Mouse (Mus musculus): ENCODE measurements around the gene 1700088E04Rik. TPM values are rescaled to one million over a fixed set of nuclear protein-coding genes. Genes with fewer than 3 reads are reported as not detected.
A peak's percentile ranks its signal among the peaks of the same experiment; 100 is the strongest.

1700088E04Rik gene
- 3.7 and 4.0 TPM in 2 replicates for polyA plus RNA-seq (2012; rRNA removed)

- DNase-seq (ENCODE audit: low spot score), result peak; percentile 87
These were observed at the start of gene 1700088E04Rik, which contains the start of gene Polr2f for GRCm38 (mm10) chr15:79140866-79141565. Gene 1700088E04Rik (minus strand): TSS chr15:79141253. Gene Polr2f (plus strand): TSS chr15:79141009.

- DNase-seq (ENCODE audit: low spot score), result no peak
These were observed 46.8 kb upstream of the 1700088E04Rik start for GRCm38 (mm10) chr15:79187819-79188218.

DNA sequence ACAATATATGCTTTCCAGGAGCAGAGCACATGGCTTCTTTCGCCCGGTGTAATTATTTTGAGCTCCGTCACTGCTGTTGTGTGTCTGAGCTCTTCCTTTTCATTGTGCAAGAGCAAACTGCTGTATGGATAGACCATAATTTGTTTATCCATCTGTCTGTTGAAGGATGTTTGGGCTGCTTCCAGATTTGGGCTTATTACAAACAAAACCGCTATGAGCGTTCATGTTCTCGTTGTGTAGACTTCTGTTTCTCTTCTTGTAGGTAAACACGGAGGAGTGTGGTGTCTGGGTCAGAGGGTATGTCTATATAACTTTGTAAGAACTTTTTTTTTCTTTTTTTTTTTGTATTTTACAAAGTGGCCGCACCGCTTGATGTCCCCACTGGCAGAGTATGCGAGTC, 44.2 kb upstream of the 1700088E04Rik start:
- no peak for DNase-seq (ENCODE audit: low spot score)

- no peak for DNase-seq (ENCODE audit: low spot score)
These were observed 35.9 kb upstream of the 1700088E04Rik start for GRCm38 (mm10) chr15:79176905-79177304.

DNA sequence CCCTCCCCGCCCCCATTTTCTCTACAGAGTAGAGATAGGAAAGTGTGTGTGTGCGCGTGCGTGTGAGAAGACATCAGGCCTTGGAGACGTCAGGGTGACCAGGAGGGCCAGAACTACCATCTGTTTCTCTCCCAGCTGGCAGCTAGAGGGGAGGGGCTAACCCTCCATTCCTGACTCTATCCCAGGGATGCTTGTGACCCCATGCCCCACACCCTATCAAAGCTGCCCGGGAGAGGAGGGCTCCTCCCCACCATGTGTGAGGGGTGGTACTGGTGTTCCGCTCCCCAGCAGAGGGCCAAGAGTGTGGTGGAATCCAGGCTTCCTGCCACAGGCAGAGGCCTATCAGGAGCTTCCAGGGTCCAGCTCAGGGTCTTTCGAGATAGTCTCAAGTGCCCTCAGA, 25.7 kb upstream of the 1700088E04Rik start:
- no peak for DNase-seq (ENCODE audit: low spot score)

DNA sequence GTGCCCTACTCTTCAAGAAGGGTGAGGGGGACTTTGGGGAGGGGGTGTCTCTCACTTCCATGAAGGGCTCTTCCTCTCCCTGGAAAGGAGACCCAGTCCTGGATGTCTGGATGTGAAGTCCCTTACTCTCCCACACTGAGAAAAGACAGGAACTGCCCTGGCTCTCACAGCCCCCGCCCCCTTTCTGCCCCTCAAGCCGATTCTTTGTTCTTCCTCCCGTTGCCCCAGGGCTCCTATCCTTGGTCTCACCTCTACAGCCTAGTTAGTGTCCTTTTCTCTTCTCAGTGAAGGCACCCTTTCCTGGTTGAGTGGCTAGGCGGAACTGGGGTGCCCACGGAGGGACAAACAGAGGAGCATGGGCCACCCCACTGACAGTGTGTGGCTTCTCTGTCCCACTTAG, 24.1 kb upstream of the 1700088E04Rik start, which contains the start of gene Sox10:
TSS of gene Sox10 (minus strand) at position 101 of the 400 bp plus-strand sequence.
- no peak for DNase-seq (ENCODE audit: low spot score)

DNA sequence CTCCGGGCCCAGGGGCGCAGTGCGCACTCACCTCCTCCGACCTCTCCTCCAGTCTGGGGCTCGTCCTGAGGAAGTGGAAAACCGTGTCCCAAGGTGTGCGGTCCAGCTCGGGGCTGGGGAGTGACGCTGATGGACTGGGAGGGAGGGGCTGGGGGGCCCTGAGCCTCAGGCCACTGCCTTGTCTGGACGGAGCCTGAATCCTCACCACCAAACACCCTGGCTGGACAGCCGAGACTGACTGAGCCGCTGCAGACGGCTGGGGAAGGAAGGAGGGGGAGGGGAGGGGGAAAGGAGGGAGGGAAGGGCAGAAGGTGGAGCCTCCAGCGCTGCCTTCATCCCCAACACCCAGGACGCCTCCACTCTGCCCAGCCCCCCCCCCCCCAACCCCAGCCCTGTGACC, 23.2 kb upstream of the 1700088E04Rik start:
- no peak for DNase-seq (ENCODE audit: low spot score)

GRCm38 (mm10) chr15:79162822-79163221, 21.8 kb upstream of the 1700088E04Rik start:
- no peak for DNase-seq (ENCODE audit: low spot score)

DNA sequence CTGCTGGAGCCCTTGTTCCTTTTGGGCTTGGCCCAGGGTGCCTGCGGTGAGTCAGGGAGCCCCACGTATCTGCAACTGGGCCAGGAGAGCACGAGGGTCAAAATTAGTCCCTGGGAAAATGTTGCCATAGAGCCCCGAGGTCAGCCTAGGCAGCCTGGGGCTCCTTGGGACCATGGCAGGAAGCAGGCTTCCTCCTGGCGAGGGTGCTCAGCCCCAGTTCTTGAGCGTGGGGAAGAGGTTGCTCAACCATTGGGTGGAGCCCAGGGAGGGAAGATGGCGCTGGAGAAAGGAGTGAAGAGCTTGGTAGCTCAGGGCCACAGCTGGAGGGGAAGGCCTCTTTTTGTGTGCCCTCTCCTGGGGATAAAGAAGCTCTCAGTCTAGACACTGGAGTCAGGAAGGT, 21.2 kb upstream of the 1700088E04Rik start:
- no peak for DNase-seq (ENCODE audit: low spot score)

GRCm38 (mm10) chr15:79155572-79155971, 14.5 kb upstream of the 1700088E04Rik start:
- no peak for DNase-seq (ENCODE audit: low spot score)

DNA sequence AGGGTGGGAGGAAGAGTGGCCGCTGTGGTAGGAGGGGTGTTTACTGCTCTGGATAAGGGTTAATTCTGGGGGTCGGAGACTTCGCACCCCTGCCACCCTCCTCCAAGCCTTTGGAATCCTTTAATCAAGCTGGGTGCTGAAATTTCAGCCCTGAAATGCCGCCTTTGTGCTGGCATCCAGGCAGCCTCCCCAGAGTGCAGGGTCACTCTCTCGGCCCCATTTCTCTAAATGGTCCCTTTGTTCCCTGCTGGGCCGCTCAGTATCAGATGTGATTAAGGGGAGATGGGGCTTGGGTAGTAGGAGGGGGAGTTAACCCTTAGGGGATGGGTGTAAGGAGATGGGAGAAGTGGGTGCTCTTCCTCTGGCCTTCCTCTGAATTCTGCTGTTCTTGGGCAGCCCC, 11.7 kb upstream of the 1700088E04Rik start:
- DNase-seq (ENCODE audit: low spot score), result no peak

GRCm38 (mm10) chr15:79151881-79152280, 10.8 kb upstream of the 1700088E04Rik start:
- DNase-seq (ENCODE audit: low spot score), result no peak

GRCm38 (mm10) chr15:79148533-79148932, 7.5 kb upstream of the 1700088E04Rik start:
- peak; percentile 72 for DNase-seq (ENCODE audit: low spot score)

DNA sequence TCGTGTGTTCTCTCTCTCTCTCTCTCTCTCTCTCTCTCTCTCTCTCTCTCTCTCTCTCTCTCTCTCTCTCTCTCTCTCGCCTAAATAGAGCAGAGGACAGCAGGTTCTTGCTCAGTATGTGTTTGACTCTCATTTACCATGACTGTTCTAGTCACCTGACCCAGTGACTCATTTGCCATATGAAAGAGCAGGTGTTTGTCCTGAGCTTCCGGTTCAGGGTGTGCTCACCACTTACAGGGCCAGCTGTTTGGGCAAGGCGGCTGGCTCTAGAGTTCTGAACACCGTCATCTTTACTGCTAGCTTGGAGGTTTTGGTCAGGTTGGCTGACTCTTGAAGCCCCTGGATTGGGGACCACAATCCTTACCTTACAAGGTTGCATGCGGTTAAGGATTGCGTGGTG, 4.5 kb upstream of the 1700088E04Rik start:
- DNase-seq (ENCODE audit: low spot score), result no peak

GRCm38 (mm10) chr15:79144021-79144420, 3.0 kb upstream of the 1700088E04Rik start:
- no peak for DNase-seq (ENCODE audit: low spot score)

GRCm38 (mm10) chr15:79143316-79143715, 2.3 kb upstream of the 1700088E04Rik start:
- no peak for DNase-seq (ENCODE audit: low spot score)

GRCm38 (mm10) chr15:79141566-79141917, 489 bp upstream of the 1700088E04Rik start:
- no peak for DNase-seq (ENCODE audit: low spot score)

DNA sequence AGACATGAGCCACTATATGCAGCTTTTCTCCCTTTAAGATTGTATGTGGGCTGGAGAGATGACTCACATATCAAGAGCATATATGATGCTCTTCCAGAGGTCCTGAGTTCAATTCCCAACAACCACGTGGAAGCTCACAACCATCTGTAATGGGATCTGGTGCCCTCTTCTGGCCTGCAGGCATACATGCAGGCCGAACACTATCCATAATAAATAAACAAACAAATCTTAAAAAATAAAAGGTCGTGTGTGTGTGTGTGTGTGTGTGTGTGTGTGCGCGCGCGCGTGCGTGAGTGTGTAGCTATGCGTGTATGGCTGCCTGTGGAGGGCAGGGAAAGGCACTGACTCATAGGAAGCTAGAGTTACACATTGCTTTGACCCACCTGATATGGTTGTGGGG, 1.4 kb downstream of the 1700088E04Rik start:
- no peak for DNase-seq (ENCODE audit: low spot score)

DNA sequence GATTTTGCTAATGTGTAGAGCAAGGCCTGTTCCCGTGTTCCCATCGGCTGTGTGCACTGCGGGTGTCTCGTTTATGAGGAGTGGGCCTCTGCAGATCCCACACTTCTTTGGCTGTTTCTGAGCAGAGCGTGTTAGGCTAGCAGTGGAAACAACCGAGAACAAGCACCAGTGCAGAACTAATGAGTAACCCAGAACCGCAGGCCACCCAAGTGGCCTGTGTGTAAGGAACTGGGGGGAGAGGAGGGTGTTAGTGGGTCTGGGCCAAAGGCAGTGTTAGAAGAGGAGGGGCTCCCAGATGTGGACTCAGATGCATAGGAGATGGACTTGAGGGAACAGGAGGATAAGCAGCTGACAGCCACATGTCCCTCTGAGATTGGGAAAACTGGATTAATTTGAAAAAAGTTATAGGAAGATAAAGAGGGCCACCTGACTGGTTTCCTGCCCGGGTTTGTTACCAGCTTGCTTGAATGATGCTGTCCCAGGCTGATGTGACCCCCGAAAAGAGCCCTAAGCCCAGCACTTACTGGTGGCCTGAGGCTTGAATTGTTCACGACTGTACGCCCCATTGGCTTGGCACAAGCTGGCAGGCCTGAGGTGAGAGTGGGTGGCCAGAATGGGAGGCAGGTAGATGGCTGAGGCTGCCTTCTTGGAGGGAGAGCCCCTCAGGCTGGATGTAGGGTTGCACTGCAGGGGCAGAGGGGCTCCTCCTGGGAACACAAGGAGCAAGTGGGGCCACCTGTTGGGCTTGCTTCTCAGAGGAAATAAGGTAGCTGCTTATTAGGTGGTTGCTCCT, 5.1 kb downstream of the 1700088E04Rik start:
- no peak for DNase-seq (ENCODE audit: low spot score)

GRCm38 (mm10) chr15:79135332-79135731, 5.7 kb downstream of the 1700088E04Rik start:
- no peak for DNase-seq (ENCODE audit: low spot score)

- DNase-seq (ENCODE audit: low spot score), result no peak
These were observed 6.4 kb downstream of the 1700088E04Rik start for GRCm38 (mm10) chr15:79134496-79135270.

DNA sequence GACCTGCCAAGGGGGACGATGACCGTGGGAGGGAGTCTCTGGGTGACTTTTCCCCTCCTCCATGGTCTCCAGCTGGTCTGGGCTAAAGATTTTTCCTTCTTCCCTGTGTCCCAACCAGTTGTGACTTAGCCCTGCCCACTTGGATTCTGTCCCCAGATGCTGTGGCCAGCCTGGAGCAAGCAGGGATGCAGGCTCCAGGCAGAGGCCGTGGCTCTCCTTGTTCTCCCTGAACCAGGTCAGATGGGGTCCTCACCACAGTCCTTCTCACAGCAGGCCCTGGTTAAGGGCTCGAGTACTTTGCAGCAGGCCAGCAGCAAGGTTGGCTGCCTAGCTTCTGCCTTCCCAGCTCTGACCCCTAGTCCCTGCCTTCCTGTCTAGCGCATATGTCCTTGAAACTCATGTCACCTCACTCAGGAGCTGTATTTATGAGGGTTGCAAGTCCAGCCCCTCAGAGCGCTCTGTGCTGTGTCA, 7.8 kb downstream of the 1700088E04Rik start:
- no peak for DNase-seq (ENCODE audit: low spot score)

Measured in urinary bladder, adult 2 months (tissue).